Mouse (Mus musculus) MEL (cell line): Measurements from ENCODE around the gene Mogat2. TPM values are rescaled to one million over a fixed set of nuclear protein-coding genes. Genes with fewer than 3 reads are reported as not detected.

ENCODE experiments used
- DNase-seq: peaks from one replicate; pipeline ENCODE4 v3.0.0; 2011; ENCODE audit warnings: low read depth, low spot score
- H3K27ac ChIP-seq: 2 replicates; pipeline ENCODE4 v1.5.1; 2012; ENCODE audit warnings: low read depth, mild to moderate bottlenecking, control low read depth, low read length, moderate library complexity; ENCODE audit not compliant: control insufficient read depth
- H3K27me3 ChIP-seq, 2 experiments: fragments of 150-350 bp in 1 of 2; sonication (generic) in 1 of 2; 2 replicates each; pipeline ENCODE4 v1.6.1; 2012; ENCODE audit warnings: low read length in 2 of 2, mild to moderate bottlenecking in 2 of 2, improper control_type of control experiment in 1 of 2, moderate library complexity in 1 of 2; ENCODE audit not compliant: insufficient read depth in 2 of 2, control insufficient read depth in 1 of 2
- H3K36me3 ChIP-seq, 2 experiments: 2 replicates each; pipeline ENCODE4 v1.6.1; 2012 to 2014; ENCODE audit warnings: low read length in 2 of 2, improper control_type of control experiment in 1 of 2, inconsistent platforms in 1 of 2, mild to moderate bottlenecking in 1 of 2; ENCODE audit not compliant: insufficient read depth in 2 of 2, control insufficient read depth in 1 of 2
- H3K4me1 ChIP-seq, 2 experiments: fragments of 150-350 bp in 1 of 2; sonication (generic) in 1 of 2; 2 replicates each; pipeline ENCODE4 v1.6.1; 2012; ENCODE audit warnings: low read length in 2 of 2, improper control_type of control experiment in 1 of 2, mild to moderate bottlenecking in 1 of 2; ENCODE audit not compliant: insufficient read depth in 2 of 2, control insufficient read depth in 1 of 2
- H3K4me3 ChIP-seq, 2 experiments: fragments of 150-350 bp in 1 of 2; sonication (generic) in 1 of 2; 2 replicates each; pipeline ENCODE4 v1.5.1; 2012; ENCODE audit warnings: low read depth in 2 of 2, low read length in 2 of 2, mild to moderate bottlenecking in 2 of 2, moderate library complexity in 2 of 2, control low read depth in 1 of 2, improper control_type of control experiment in 1 of 2; ENCODE audit not compliant: control insufficient read depth in 1 of 2, insufficient read depth in 1 of 2
- H3K79me2 ChIP-seq: 2 replicates; pipeline ENCODE4 v1.6.1; 2012; ENCODE audit warnings: mild to moderate bottlenecking, low read length, moderate library complexity; ENCODE audit not compliant: control insufficient read depth, poor library complexity, insufficient read depth
- H3K9ac ChIP-seq: 2 replicates; pipeline ENCODE4 v1.6.1; 2012; ENCODE audit warnings: low read depth, mild to moderate bottlenecking, control low read depth, low read length, moderate library complexity; ENCODE audit not compliant: control insufficient read depth, poor library complexity, severe bottlenecking
- H3K9me3 ChIP-seq: fragments of 150-350 bp; sonication (generic); replicated peaks from 2 replicates; pipeline ENCODE4 v1.6.1; 2012; ENCODE audit warnings: mild to moderate bottlenecking, low read length, improper control_type of control experiment, moderate library complexity; ENCODE audit not compliant: insufficient read depth
- BHLHE40 ChIP-seq: IDR thresholded peaks from 2 replicates; pipeline ENCODE4 v1.6.1; 2012; ENCODE audit warnings: low read depth, mild to moderate bottlenecking, inconsistent platforms, low read length, improper control_type of control experiment, borderline replicate concordance
- CHD2 ChIP-seq: IDR thresholded peaks from 2 replicates; pipeline ENCODE4 v1.6.1; 2011; ENCODE audit warnings: low read length, improper control_type of control experiment
- CTCF ChIP-seq, 3 experiments: IDR thresholded peaks in 2 of 3; conservative IDR thresholded peaks in 1 of 3; 2 replicates each; pipeline ENCODE4 v1.5.1; 2011 to 2012; ENCODE audit warnings: low read length in 3 of 3, low read depth in 2 of 3, mild to moderate bottlenecking in 2 of 3, improper control_type of control experiment in 1 of 3, inconsistent platforms in 1 of 3, mixed read lengths in 1 of 3, moderate library complexity in 1 of 3; ENCODE audit not compliant: control insufficient read depth in 1 of 3, insufficient read depth in 1 of 3, poor library complexity in 1 of 3, severe bottlenecking in 1 of 3
- E2F4 ChIP-seq: IDR thresholded peaks from 2 replicates; pipeline ENCODE4 v1.6.1; 2011; ENCODE audit warnings: low read depth, low read length, improper control_type of control experiment, borderline replicate concordance
- ETS1 ChIP-seq: IDR thresholded peaks from 2 replicates; pipeline ENCODE4 v1.6.1; 2012; ENCODE audit warnings: low read depth, mild to moderate bottlenecking, inconsistent platforms, low read length, improper control_type of control experiment, moderate library complexity
- GABPA ChIP-seq: IDR thresholded peaks from 2 replicates; pipeline ENCODE4 v1.6.1; 2012; ENCODE audit warnings: low read depth, mild to moderate bottlenecking, inconsistent platforms, low read length, improper control_type of control experiment, moderate library complexity
- GATA1 ChIP-seq: IDR thresholded peaks from 2 replicates; pipeline ENCODE4 v1.6.1; 2011; ENCODE audit warnings: low read depth, low read length, improper control_type of control experiment
- HCFC1 ChIP-seq: IDR thresholded peaks from 2 replicates; pipeline ENCODE4 v1.6.1; 2012; ENCODE audit warnings: low read depth, mild to moderate bottlenecking, inconsistent platforms, low read length, improper control_type of control experiment, moderate library complexity
- KAT2A ChIP-seq: conservative IDR thresholded peaks from 2 replicates; pipeline ENCODE4 v1.6.1; 2012; ENCODE audit warnings: low read depth, low read length, improper control_type of control experiment, inconsistent platforms
- MAX ChIP-seq: IDR thresholded peaks from 2 replicates; pipeline ENCODE4 v1.6.1; 2011; ENCODE audit warnings: low read length, improper control_type of control experiment
- MXI1 ChIP-seq: IDR thresholded peaks from 2 replicates; pipeline ENCODE4 v1.6.1; 2011; ENCODE audit warnings: mild to moderate bottlenecking, low read depth, low read length, improper control_type of control experiment
- MYB ChIP-seq: IDR thresholded peaks from 2 replicates; pipeline ENCODE4 v1.6.1; 2011; ENCODE audit warnings: mild to moderate bottlenecking, low read depth, low read length, improper control_type of control experiment
- MYC ChIP-seq: IDR thresholded peaks from 2 replicates; pipeline ENCODE4 v1.6.1; 2011; ENCODE audit warnings: low read depth, mild to moderate bottlenecking, low read length, improper control_type of control experiment, moderate library complexity
- POLR2A ChIP-seq, 2 experiments: IDR thresholded peaks; 2 replicates each; pipeline ENCODE4 v1.6.1; 2011 to 2012; ENCODE audit warnings: low read length in 2 of 2, mild to moderate bottlenecking in 2 of 2, control low read depth in 1 of 2, improper control_type of control experiment in 1 of 2, low read depth in 1 of 2, moderate library complexity in 1 of 2; ENCODE audit not compliant: control insufficient read depth in 1 of 2, insufficient read depth in 1 of 2, poor library complexity in 1 of 2
- POLR2AphosphoS2 ChIP-seq: IDR thresholded peaks from 2 replicates; pipeline ENCODE4 v1.6.1; 2011; ENCODE audit warnings: low read length, improper control_type of control experiment
- POLR2AphosphoS5 ChIP-seq: IDR thresholded peaks from 2 replicates; pipeline ENCODE4 v1.6.1; 2012; ENCODE audit warnings: low read depth, borderline replicate concordance, mild to moderate bottlenecking, inconsistent platforms, low read length, moderate library complexity, mixed read lengths
- RCOR1 ChIP-seq: IDR thresholded peaks from 2 replicates; pipeline ENCODE4 v1.6.1; 2012; ENCODE audit warnings: low read depth, mild to moderate bottlenecking, inconsistent platforms, low read length, improper control_type of control experiment
- SMC3 ChIP-seq: IDR thresholded peaks from 2 replicates; pipeline ENCODE4 v1.6.1; 2011; ENCODE audit warnings: low read depth, low read length, improper control_type of control experiment
- TBP ChIP-seq: IDR thresholded peaks from 2 replicates; pipeline ENCODE4 v1.8.0; 2011; ENCODE audit warnings: low read depth, low read length, improper control_type of control experiment
- USF2 ChIP-seq, 2 experiments: IDR thresholded peaks; 2 replicates each; pipeline ENCODE4 v1.6.1; 2011 to 2012; ENCODE audit warnings: improper control_type of control experiment in 2 of 2, low read length in 2 of 2, borderline replicate concordance in 1 of 2, inconsistent platforms in 1 of 2, low read depth in 1 of 2, mild to moderate bottlenecking in 1 of 2; ENCODE audit not compliant: insufficient read depth in 1 of 2
- ZC3H11A ChIP-seq: IDR thresholded peaks from 2 replicates; pipeline ENCODE4 v1.6.1; 2012; ENCODE audit warnings: low read depth, mild to moderate bottlenecking, inconsistent platforms, low read length, improper control_type of control experiment
- ZKSCAN1 ChIP-seq: IDR thresholded peaks from 2 replicates; pipeline ENCODE4 v1.6.1; 2012; ENCODE audit warnings: low read depth, mild to moderate bottlenecking, inconsistent platforms, low read length, improper control_type of control experiment, moderate library complexity
- ZMIZ1 ChIP-seq: IDR thresholded peaks from 2 replicates; pipeline ENCODE4 v1.6.1; 2012; ENCODE audit warnings: low read depth, mild to moderate bottlenecking, inconsistent platforms, low read length, improper control_type of control experiment, moderate library complexity
- ZNF384 ChIP-seq: IDR thresholded peaks from 2 replicates; pipeline ENCODE4 v1.6.1; 2012; ENCODE audit warnings: low read depth, mild to moderate bottlenecking, inconsistent platforms, low read length, improper control_type of control experiment
- polyA plus RNA-seq, 2 experiments: library from polyadenylated mRNA; stranded (reverse) in 1 of 2; unstranded in 1 of 2; fragments of >175 nt in 1 of 2; fragments of >200 nt in 1 of 2; gene quantifications; 2 replicates each; pipeline versions ENCODE4 v1.2.1 to v1.2.4; 2012; ENCODE audit warnings: low replicate concordance in 2 of 2, low read depth in 1 of 2; ENCODE audit not compliant: insufficient read length in 2 of 2, insufficient read depth in 1 of 2, missing spikeins in 1 of 2
- total RNA-seq: library from RNA; depleted of rRNA; stranded (reverse); fragments of 300-350 nt; gene quantifications from 2 replicates; pipeline ENCODE4 v1.2.3, GENCODE M21; 2012

Mogat2 gene
- total and polyA plus RNA-seq, 3 experiments: 0.13 TPM; not detected in 2

GRCm38 (mm10) chr7:99188630-99189029, 49.8 kb downstream of the Mogat2 start (continued):
- no peak for TF ChIP-seq ETS1

- peaks cover 3 to 8% of the 10 kb centered on the region in 2 experiments; a peak in 3 of 4 replicates for H3K4me1 ChIP-seq
Measured at GRCm38 (mm10) chr7:99187451-99187850, 51.0 kb downstream of the Mogat2 start.

GRCm38 (mm10) chr7:99185405-99185804, 53.0 kb downstream of the Mogat2 start:
- H3K4me1 ChIP-seq: peaks cover 3 to 20% of the 10 kb centered on the region in 2 experiments
- no peak overlapping the region for H3K4me3 ChIP-seq
- H3K36me3 ChIP-seq: peaks cover 0 to 7% of the 10 kb centered on the region in 2 experiments; a peak in 2 of 4 replicates
- DNase-seq: no peak
- H3K27me3 ChIP-seq: peaks cover 1 to 2% of the 10 kb centered on the region in 2 experiments; a peak in 2 of 4 replicates
- H3K27ac ChIP-seq: no peak overlapping the region
- H3K9ac ChIP-seq: no peak overlapping the region
- no peaks in the 10 kb centered on the region for H3K9me3 ChIP-seq
- no peaks in the 10 kb centered on the region; the same call in 1 of the 2 replicates for H3K79me2 ChIP-seq
- no peak for TF ChIP-seq ZNF384
- no peak for TF ChIP-seq CHD2
- no peak for TF ChIP-seq TBP
- TF ChIP-seq ETS1: no peak
- no peak for TF ChIP-seq CTCF (IDR thresholded peaks at IDR 0.05 in 2 of 3, conservative IDR thresholded peaks at IDR 0.05 in 1 of 3; ENCODE audit: control insufficient read depth in 1 of 3, insufficient read depth in 1 of 3, low read depth in 2 of 3, low read length in 3 of 3, poor library complexity in 1 of 3, severe bottlenecking in 1 of 3)
- TF ChIP-seq ZKSCAN1: no peak
- TF ChIP-seq SMC3: no peak
- TF ChIP-seq GATA1: no peak
- TF ChIP-seq BHLHE40: no peak
- no peak for TF ChIP-seq ZC3H11A
- no peak for TF ChIP-seq GABPA
- no peak for TF ChIP-seq RCOR1
- no peak for TF ChIP-seq ZMIZ1
- no peak for TF ChIP-seq POLR2AphosphoS5
- TF ChIP-seq MYC: no peak
- TF ChIP-seq MYB: no peak
- TF ChIP-seq MAX: no peak
- no peak for TF ChIP-seq POLR2AphosphoS2
- no peak for TF ChIP-seq MXI1
- TF ChIP-seq, all 39 proteins: peak for 0

More at GRCm38 (mm10) chr7:99187451-99187850, 51.0 kb downstream of the Mogat2 start:
- Histone ChIP-seq H3K79me2 (no peaks in the 10 kb centered on the region; the same call in 1 of the 2 replicates), H3K9me3 (no peaks in the 10 kb centered on the region), H3K4me3 (no peak overlapping the region), H3K9ac (no peak overlapping the region), H3K27me3 (peaks cover 1 to 7% of the 10 kb centered on the region in 2 experiments; a peak in 3 of 4 replicates), H3K36me3 (peaks cover 0 to 6% of the 10 kb centered on the region in 2 experiments; a peak in 1 of 4 replicates), H3K27ac (no peak overlapping the region)
- no peak for TF ChIP-seq POLR2A (IDR thresholded peaks at IDR 0.05; ENCODE audit: control insufficient read depth in 1 of 2, insufficient read depth in 1 of 2, low read depth in 1 of 2, low read length in 2 of 2, poor library complexity in 1 of 2)
- no peak for TF ChIP-seq E2F4
- TF ChIP-seq KAT2A: no peak
- TF ChIP-seq MYB: no peak
- no peak for TF ChIP-seq TBP
- no peak for TF ChIP-seq HCFC1
- TF ChIP-seq GABPA: no peak
- TF ChIP-seq BHLHE40: no peak
- TF ChIP-seq USF2 (IDR thresholded peaks at IDR 0.05; ENCODE audit: borderline replicate concordance in 1 of 2, insufficient read depth in 1 of 2, low read depth in 1 of 2, low read length in 2 of 2): no peak
- DNase-seq: no peak
